Comparison of ENCODE assay signal across 8 mouse cellular contexts in the genomic region with DNA sequence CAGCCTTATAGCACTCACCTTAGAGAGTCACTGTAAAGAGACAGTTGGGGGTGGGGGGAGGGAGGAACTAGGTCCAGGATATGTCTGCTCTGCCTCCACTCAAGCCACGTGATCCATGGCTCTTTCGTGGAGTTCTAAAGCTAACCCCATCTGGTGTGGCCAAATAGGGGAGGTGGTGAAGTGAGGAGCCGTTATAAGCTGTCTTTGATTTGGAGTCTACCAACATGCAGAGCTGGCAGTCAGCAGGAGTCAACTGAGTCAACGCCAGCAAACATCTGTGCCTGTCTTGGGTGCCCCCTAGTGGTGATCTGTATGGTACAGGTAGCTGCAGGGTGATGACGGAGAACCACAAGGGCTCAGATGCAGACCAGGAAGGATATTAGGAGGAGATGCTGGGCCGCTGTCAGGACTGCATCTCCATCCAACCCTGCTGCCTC. TPM values are rescaled to one million over a fixed set of nuclear protein-coding genes. Genes with fewer than 3 reads are reported as not detected.
A peak's percentile ranks its signal among the peaks of the same experiment; 100 is the strongest.
DNase-seq lines count a peak whose midpoint lies in the region; ATAC-seq and TF ChIP-seq lines count a peak whose summit lies in the region.

No protein-coding gene starts in this region.

- H3K27me3 ChIP-seq in G1E (ENCODE audit: insufficient read depth, low read length), result peaks cover 14% of the 10 kb centered on the region
- H3K27me3 ChIP-seq in forebrain, embryonic 10.5 days (ENCODE audit: poor library complexity, severe bottlenecking), result no peaks in the 10 kb centered on the region
- H3K27me3 ChIP-seq in lung, embryonic 15.5 days, result no peaks in the 10 kb centered on the region

- intact Hi-C loops in heart, postnatal 14 days (cut with DNase I), result loop anchor here (5.0 kb wide), 2 partner anchors 108 to 163 kb away; no protein-coding TSS in a partner anchor

- DNase-seq in G1E (ENCODE audit: low spot score), result peak; percentile 45
- peak; percentile 80 for DNase-seq in brain, embryonic 14.5 days (ENCODE audit: low read depth)
- peak; percentile 70 for DNase-seq in forebrain, embryonic 10.5 days (ENCODE audit: extremely low spot score, low spot score)
- peak; percentile 69 to 84 for DNase-seq in heart, postnatal 14 days
- DNase-seq in layer of hippocampus, adult 2 months (ENCODE audit: low spot score in 2 of 2), result peak; percentile 36 to 71
- peak; percentile 84 for DNase-seq in retina, embryonic 14.5 days (ENCODE audit: low spot score)
- DNase-seq in thymus, postnatal 4 days, result peak; percentile 92

- H3K27ac ChIP-seq in forebrain, embryonic 10.5 days, result no peak overlapping the region
- H3K27ac ChIP-seq in layer of hippocampus, adult 2 months, result no peak overlapping the region
- H3K27ac ChIP-seq in lung, embryonic 15.5 days, result no peak overlapping the region

- H3K9me3 ChIP-seq in G1E (replicated peaks), result no peaks in the 10 kb centered on the region
- H3K9me3 ChIP-seq in forebrain, embryonic 10.5 days, result no peaks in the 10 kb centered on the region
- H3K9me3 ChIP-seq in lung, embryonic 15.5 days, result no peaks in the 10 kb centered on the region

- ATAC-seq in G1E (ENCODE audit: extremely low read depth, insufficient number of reproducible peaks, low FRiP score, poor library complexity, severe bottlenecking), result peak; percentile 28; the same call in 1 of the 2 replicates
- ATAC-seq in lung, embryonic 15.5 days (ENCODE audit: borderline replicate concordance, extremely low read depth, low FRiP score, low TSS enrichment), result peak; percentile 56

- no peak overlapping the region for H3K9ac ChIP-seq in lung, embryonic 15.5 days

- H3K36me3 ChIP-seq in G1E (replicated peaks), result no peaks in the 10 kb centered on the region
- H3K36me3 ChIP-seq in forebrain, embryonic 10.5 days (replicated peaks), result no peaks in the 10 kb centered on the region
- H3K36me3 ChIP-seq in lung, embryonic 15.5 days, result no peaks in the 10 kb centered on the region

- H3K4me3 ChIP-seq in G1E (ENCODE audit: low read depth, low read length), result no peak overlapping the region
- no peak overlapping the region for H3K4me3 ChIP-seq in forebrain, embryonic 10.5 days
- no peak overlapping the region for H3K4me3 ChIP-seq in layer of hippocampus, adult 2 months
- no peak overlapping the region for H3K4me3 ChIP-seq in lung, embryonic 15.5 days

- TF ChIP-seq POLR2A in brain, embryonic 14.5 days (IDR thresholded peaks at IDR 0.05; ENCODE audit: borderline replicate concordance, extremely low read depth, insufficient read depth, insufficient read length, poor library complexity, severe bottlenecking), result no peak

- peak overlapping the region; percentile 21; the same call in 1 of the 2 replicates for H3K4me2 ChIP-seq in lung, embryonic 15.5 days

- peaks cover 3% of the 10 kb centered on the region; the same call in 1 of the 2 replicates for H3K4me1 ChIP-seq in G1E (ENCODE audit: insufficient read depth, low read depth, low read length)
- peaks cover 25% of the 10 kb centered on the region for H3K4me1 ChIP-seq in forebrain, embryonic 10.5 days
- peaks cover 26% of the 10 kb centered on the region for H3K4me1 ChIP-seq in lung, embryonic 15.5 days

- TF ChIP-seq CTCF in G1E (IDR thresholded peaks at IDR 0.05; ENCODE audit: low read depth, low read length), result peak; percentile 74
- peak; percentile 85 for TF ChIP-seq CTCF in brain, embryonic 14.5 days (IDR thresholded peaks at IDR 0.05; ENCODE audit: borderline replicate concordance, extremely low read depth, insufficient read depth, insufficient read length)
- TF ChIP-seq CTCF in layer of hippocampus, adult 2 months (conservative IDR thresholded peaks at IDR 0.05), result peak; percentile 90

- WGBS in forebrain, embryonic 10.5 days, result 18% methylated on average over 6 of the region's 6 CpGs
- WGBS in lung, embryonic 15.5 days, result 8% methylated on average over 6 of the region's 6 CpGs

RNA-seq across cellular contexts. Expression of a gene that starts 29.5 kb away (rescaled TPM):
- total RNA-seq in G1E (2014; fragmentation: Nextera tagmentation) (25.2 and 28.3 TPM in 2 replicates), G1E (2017) (30.6 and 33.0 TPM in 2 replicates)
- 6.4 and 8.0 TPM in 2 replicates for polyA plus RNA-seq in G1E (2012)
- polyA plus RNA-seq in brain, embryonic 14.5 days (2012; rRNA removed), result 6.0 and 7.7 TPM in 2 replicates
- 35.6 and 36.0 TPM in 2 replicates for polyA plus RNA-seq in forebrain, embryonic 10.5 days (2016; fragmentation: Nextera tagmentation; extraction: Ambion mirVana)
- 1 to 10 TPM; 3.4 to 3.9 TPM for total RNA-seq in heart, postnatal 14 days (2021)
- total RNA-seq in layer of hippocampus, adult 2 months (2021), result 1 to 10 TPM; 1.6 to 1.8 TPM
- 20.8 and 21.2 TPM in 2 replicates for polyA plus RNA-seq in lung, embryonic 15.5 days (2015; fragmentation: Nextera tagmentation; extraction: Ambion mirVana)

RNA-seq across cellular contexts. Expression of a gene that starts 30.4 kb away (rescaled TPM):
- not detected in 2 replicates for total RNA-seq in G1E (2014; fragmentation: Nextera tagmentation)
- 0.05 TPM in 1 of 2 replicates, not detected in the other for total RNA-seq in G1E (2017)
- polyA plus RNA-seq in G1E (2012), result not detected in 2 replicates
- 0.08 and 0.14 TPM in 2 replicates for polyA plus RNA-seq in brain, embryonic 14.5 days (2012; rRNA removed)
- polyA plus RNA-seq in forebrain, embryonic 10.5 days (2016; fragmentation: Nextera tagmentation; extraction: Ambion mirVana), result 0.05 TPM in 1 of 2 replicates, not detected in the other
- total RNA-seq in heart, postnatal 14 days (2021), result under 1 TPM; 0.37 to 0.43 TPM
- under 1 TPM; 0.38 to 0.42 TPM for total RNA-seq in layer of hippocampus, adult 2 months (2021)
- 0.17 TPM in 1 of 2 replicates, not detected in the other for polyA plus RNA-seq in lung, embryonic 15.5 days (2015; fragmentation: Nextera tagmentation; extraction: Ambion mirVana)
